Mouse (Mus musculus): ENCODE data around the gene Lrrc52. TPM values are rescaled to one million over a fixed set of nuclear protein-coding genes. Genes with fewer than 3 reads are reported as not detected.
A peak's percentile ranks its signal among the peaks of the same experiment; 100 is the strongest.

The Lrrc52 gene
- polyA plus RNA-seq, 2 experiments: 0.02 TPM; not detected in 1

DNA sequence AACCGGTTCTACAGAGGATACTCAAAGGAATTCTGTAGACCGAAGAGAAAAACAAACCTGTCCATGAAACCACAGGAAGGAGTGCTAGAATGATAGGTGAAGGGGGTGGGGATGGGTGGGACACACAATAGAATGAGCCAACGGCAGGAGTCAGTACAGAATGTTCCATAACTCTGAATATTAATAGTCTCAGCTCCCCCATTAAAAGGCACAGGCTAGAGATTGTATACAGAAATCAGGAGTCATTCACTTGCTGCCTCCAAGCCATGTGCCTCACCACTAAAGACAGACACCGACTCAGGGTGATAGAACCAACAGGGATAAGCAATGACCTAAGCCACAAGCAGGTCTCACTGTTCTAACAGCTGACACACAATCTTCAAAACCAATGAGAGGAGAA is 16.3 kb upstream of the Lrrc52 start:
- no peak overlapping the region for H3K4me2 ChIP-seq (ENCODE audit: low read depth)
- no peak for ATAC-seq (ENCODE audit: insufficient read depth)
- no peak for TF ChIP-seq EP300 (IDR thresholded peaks at IDR 0.05; ENCODE audit: low read depth)
- no peak for TF ChIP-seq CTCF (IDR thresholded peaks at IDR 0.05; ENCODE audit: low read depth)
- no peak overlapping the region for H3K27ac ChIP-seq
- WGBS (ENCODE audit: insufficient replicate concordance): 26% methylated on average over 4 of the region's 4 CpGs
- no peaks in the 10 kb centered on the region for H3K36me3 ChIP-seq (replicated peaks; ENCODE audit: control insufficient read depth, insufficient read depth, low read depth)
- no peak overlapping the region for H3K9ac ChIP-seq (replicated peaks)
- H3K4me3 ChIP-seq (ENCODE audit: insufficient read depth in 1 of 2, low read depth in 2 of 2, low read length in 2 of 2): no peak overlapping the region
- DNase-seq (ENCODE audit: low read depth in 3 of 3, low spot score in 3 of 3): no peak
- H3K4me1 ChIP-seq (replicated peaks; ENCODE audit: control insufficient read depth in 2 of 2, insufficient read depth in 2 of 2, low read length in 1 of 2): 0 out of 4 replicates have a peak, but pooled peaks cover 0 to 2% of the 10 kb centered on the region in 2 experiments
- H3K9me3 ChIP-seq (ENCODE audit: control insufficient read depth, low read length): no peaks in the 10 kb centered on the region
- no peaks in the 10 kb centered on the region for H3K27me3 ChIP-seq (ENCODE audit: control insufficient read depth, insufficient read depth, low read length)

DNA sequence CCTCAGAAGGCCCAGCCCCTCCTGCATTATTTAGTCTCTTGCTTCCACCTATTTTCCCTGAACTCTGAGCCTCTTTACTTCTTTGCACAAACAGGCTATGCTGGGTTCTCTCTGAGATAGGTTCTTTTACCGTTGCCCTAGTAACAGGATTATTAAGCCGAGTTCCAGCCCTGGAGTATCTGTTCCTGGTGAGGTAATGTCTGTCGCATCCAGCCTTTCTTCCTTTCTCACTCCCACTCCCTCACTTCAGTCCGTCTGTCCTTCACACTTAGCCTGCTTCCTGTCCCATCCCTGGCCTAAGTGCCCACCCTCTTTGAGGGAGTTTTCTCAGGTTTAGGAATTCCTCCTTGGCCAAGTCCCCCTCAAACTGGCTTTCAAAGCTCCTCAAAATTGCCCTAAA is 7.0 kb upstream of the Lrrc52 start:
- Histone ChIP-seq H3K27me3 (ENCODE audit: control insufficient read depth, insufficient read depth, low read length) (no peaks in the 10 kb centered on the region), H3K9me3 (ENCODE audit: control insufficient read depth, low read length) (no peaks in the 10 kb centered on the region), H3K4me3 (ENCODE audit: insufficient read depth in 1 of 2, low read depth in 2 of 2, low read length in 2 of 2) (no peak overlapping the region), H3K9ac (replicated peaks) (no peak overlapping the region), H3K36me3 (replicated peaks; ENCODE audit: control insufficient read depth, insufficient read depth, low read depth) (no peaks in the 10 kb centered on the region), H3K27ac (no peak overlapping the region), H3K4me1 (replicated peaks; ENCODE audit: control insufficient read depth in 2 of 2, insufficient read depth in 2 of 2, low read length in 1 of 2) (no peaks in the 10 kb centered on the region), H3K4me2 (ENCODE audit: low read depth) (no peak overlapping the region)
- WGBS (ENCODE audit: insufficient replicate concordance): 43% methylated on average over 4 of the region's 4 CpGs
- ATAC-seq (ENCODE audit: insufficient read depth) (no peak), DNase-seq (ENCODE audit: low read depth in 3 of 3, low spot score in 3 of 3) (no peak)
- no peak for TF ChIP-seq CTCF (IDR thresholded peaks at IDR 0.05; ENCODE audit: low read depth)
- TF ChIP-seq EP300 (IDR thresholded peaks at IDR 0.05; ENCODE audit: low read depth): no peak

DNA sequence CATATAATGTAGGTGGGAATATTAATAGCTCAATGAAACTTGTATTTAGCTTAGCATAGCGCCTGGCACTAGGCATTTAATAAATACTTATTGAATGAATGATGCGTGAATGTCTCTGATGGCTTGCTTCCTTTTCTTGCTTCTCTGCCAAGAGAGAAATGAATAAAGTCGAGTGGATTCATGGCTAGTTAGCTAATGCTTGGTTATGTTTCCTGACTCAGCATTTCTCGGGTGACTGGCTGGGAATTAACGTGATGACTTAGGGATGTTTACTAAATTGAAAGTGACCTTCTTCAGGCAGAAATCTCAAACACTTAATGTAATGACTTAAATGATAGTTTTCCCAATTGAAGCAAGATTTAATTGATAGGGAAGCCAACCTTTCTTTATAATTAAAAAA is 1.3 kb upstream of the Lrrc52 start:
- H3K4me1 ChIP-seq (replicated peaks; ENCODE audit: control insufficient read depth in 2 of 2, insufficient read depth in 2 of 2, low read length in 1 of 2): no peaks in the 10 kb centered on the region
- H3K9me3 ChIP-seq (ENCODE audit: control insufficient read depth, low read length): no peaks in the 10 kb centered on the region
- no peaks in the 10 kb centered on the region for H3K36me3 ChIP-seq (replicated peaks; ENCODE audit: control insufficient read depth, insufficient read depth, low read depth)
- H3K4me3 ChIP-seq (ENCODE audit: insufficient read depth in 1 of 2, low read depth in 2 of 2, low read length in 2 of 2): no peak overlapping the region
- no peak overlapping the region for H3K9ac ChIP-seq (replicated peaks)
- ATAC-seq (ENCODE audit: insufficient read depth) (no peak), DNase-seq (ENCODE audit: low read depth in 3 of 3, low spot score in 3 of 3) (no peak)
- no peak overlapping the region for H3K4me2 ChIP-seq (ENCODE audit: low read depth)
- no peak overlapping the region for H3K27ac ChIP-seq
- no peak for TF ChIP-seq CTCF (IDR thresholded peaks at IDR 0.05; ENCODE audit: low read depth)
- no peak for TF ChIP-seq EP300 (IDR thresholded peaks at IDR 0.05; ENCODE audit: low read depth)
- H3K27me3 ChIP-seq (ENCODE audit: control insufficient read depth, insufficient read depth, low read length): no peaks in the 10 kb centered on the region
- WGBS (ENCODE audit: insufficient replicate concordance): 46% methylated on average over 5 of the region's 5 CpGs

DNA sequence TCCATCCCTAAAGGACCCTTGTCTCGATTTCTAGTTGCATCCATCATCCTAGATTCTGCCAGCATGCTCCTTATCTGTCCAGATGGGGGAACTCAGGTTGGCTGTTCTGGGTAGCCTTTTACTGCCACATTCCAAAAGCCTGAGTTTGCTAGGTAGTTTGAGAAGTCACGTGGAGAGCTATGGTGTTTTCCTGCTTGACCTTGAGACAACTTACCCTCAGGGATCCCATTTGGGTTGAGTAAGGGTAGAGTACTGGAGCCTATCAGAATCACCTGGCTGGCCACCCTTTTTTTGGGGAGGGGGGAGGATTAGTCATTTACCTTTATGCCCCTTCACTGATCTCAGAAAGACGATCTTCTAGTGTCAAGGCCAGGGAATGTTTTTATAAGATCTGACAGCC is 9.3 kb downstream of the Lrrc52 start:
- Histone ChIP-seq H3K9me3 (ENCODE audit: control insufficient read depth, low read length) (no peaks in the 10 kb centered on the region), H3K4me3 (ENCODE audit: insufficient read depth in 1 of 2, low read depth in 2 of 2, low read length in 2 of 2) (no peak overlapping the region), H3K36me3 (replicated peaks; ENCODE audit: control insufficient read depth, insufficient read depth, low read depth) (no peaks in the 10 kb centered on the region), H3K9ac (replicated peaks) (no peak overlapping the region), H3K4me2 (ENCODE audit: low read depth) (no peak overlapping the region), H3K27ac (no peak overlapping the region), H3K4me1 (replicated peaks; ENCODE audit: control insufficient read depth in 2 of 2, insufficient read depth in 2 of 2, low read length in 1 of 2) (peaks cover 0 to 4% of the 10 kb centered on the region in 2 experiments; a peak in 2 of 4 replicates), H3K27me3 (ENCODE audit: control insufficient read depth, insufficient read depth, low read length) (no peaks in the 10 kb centered on the region)
- DNase-seq (ENCODE audit: low read depth in 3 of 3, low spot score in 3 of 3): no peak
- WGBS (ENCODE audit: insufficient replicate concordance): 42% methylated on average over 3 of the region's 3 CpGs
- TF ChIP-seq CTCF (IDR thresholded peaks at IDR 0.05; ENCODE audit: low read depth): no peak
- no peak for TF ChIP-seq EP300 (IDR thresholded peaks at IDR 0.05; ENCODE audit: low read depth)
- ATAC-seq (ENCODE audit: insufficient read depth): no peak

DNA sequence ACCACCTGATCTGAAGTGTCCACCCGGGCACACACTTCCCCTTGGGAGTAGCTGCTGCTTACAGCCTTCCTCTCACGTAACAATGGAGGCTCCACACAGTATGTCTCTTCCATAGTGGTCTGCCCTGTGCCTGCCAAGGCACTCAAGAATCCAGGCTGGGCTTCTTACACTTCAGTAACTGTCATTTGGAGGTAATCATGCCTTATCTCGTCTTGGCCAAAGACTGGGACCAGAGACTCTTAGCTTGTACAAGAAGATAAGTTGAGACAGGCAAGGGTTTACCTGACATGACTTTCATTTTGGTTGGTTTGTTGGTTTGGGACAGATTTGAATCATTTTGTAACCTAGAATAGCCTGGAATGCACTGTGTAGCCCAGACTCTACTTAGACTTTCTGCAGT is 13.5 kb downstream of the Lrrc52 start:
- Histone ChIP-seq H3K4me3 (ENCODE audit: insufficient read depth in 1 of 2, low read depth in 2 of 2, low read length in 2 of 2) (no peak overlapping the region), H3K9me3 (ENCODE audit: control insufficient read depth, low read length) (no peaks in the 10 kb centered on the region), H3K27me3 (ENCODE audit: control insufficient read depth, insufficient read depth, low read length) (no peaks in the 10 kb centered on the region), H3K36me3 (replicated peaks; ENCODE audit: control insufficient read depth, insufficient read depth, low read depth) (no peaks in the 10 kb centered on the region), H3K4me2 (ENCODE audit: low read depth) (no peak overlapping the region), H3K9ac (replicated peaks) (no peak overlapping the region), H3K27ac (no peak overlapping the region), H3K4me1 (replicated peaks; ENCODE audit: control insufficient read depth in 2 of 2, insufficient read depth in 2 of 2, low read length in 1 of 2) (peaks cover 0 to 4% of the 10 kb centered on the region in 2 experiments; a peak in 3 of 4 replicates)
- 26% methylated on average over 3 of the region's 3 CpGs for WGBS (ENCODE audit: insufficient replicate concordance)
- DNase-seq (ENCODE audit: low read depth in 3 of 3, low spot score in 3 of 3) (no peak), ATAC-seq (ENCODE audit: insufficient read depth) (no peak)
- TF ChIP-seq CTCF (IDR thresholded peaks at IDR 0.05; ENCODE audit: low read depth) (no peak), EP300 (IDR thresholded peaks at IDR 0.05; ENCODE audit: low read depth) (peak; percentile 49)
